Mouse (Mus musculus): Measurements from ENCODE around the gene Foxn4.

DNA sequence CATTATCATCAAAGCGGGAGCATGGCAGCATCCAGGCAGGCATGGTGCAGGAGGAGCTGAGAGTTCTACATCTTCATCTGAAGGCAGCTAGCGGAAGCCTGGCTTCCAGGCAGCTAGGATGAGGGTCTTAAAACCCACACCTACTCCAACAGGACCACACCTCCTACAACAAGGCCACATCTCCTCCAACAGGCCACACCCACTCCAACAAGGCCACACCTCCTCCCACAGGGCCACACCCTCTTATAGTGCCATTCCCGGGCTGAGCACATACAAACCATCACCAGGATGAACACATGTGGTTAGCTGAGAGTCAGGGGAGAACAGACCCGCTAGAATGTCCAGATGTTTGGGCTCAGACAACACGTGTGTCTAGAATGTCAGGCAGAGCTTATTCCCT, 44.7 kb downstream of the Foxn4 start:
- TF ChIP-seq CTCF (IDR thresholded peaks at IDR 0.05) (no peak), EP300 (IDR thresholded peaks at IDR 0.05; ENCODE audit: insufficient read depth, low read depth, low read length) (no peak), POLR2A (IDR thresholded peaks at IDR 0.05; ENCODE audit: insufficient read depth, low read depth, low read length) (no peak)

Measured in heart, adult 2 months (tissue).